Mouse (Mus musculus) left cerebral cortex, adult 6 months (tissue): ENCODE data around the gene Ascc1. TPM values are rescaled to one million over a fixed set of nuclear protein-coding genes. Genes with fewer than 3 reads are reported as not detected.

Experiments used
- long read RNA-seq, 2 experiments: library from polyadenylated mRNA; unstranded; transcript quantifications; one replicate each; pipeline ENCODE4 v2.0.0; 2019 to 2020
- polyA plus RNA-seq: library from polyadenylated mRNA; unstranded; fragments of <200 nt; fragmentation: Nextera tagmentation; gene quantifications from 2 replicates; pipeline ENCODE4 v1.2.3, GENCODE M21; 2021

The Ascc1 gene
- 28.1 and 31.4 TPM in 2 replicates for polyA plus RNA-seq
- long read RNA-seq, experiment 1, transcript Ascc1-201 (11 exons, 1,450 nt) = major isoform, 91 of 144 reads
- long read RNA-seq, experiment 1, transcript Ascc1-202 (11 exons, 1,473 nt) = minor isoform, 25 of 144 reads
- long read RNA-seq, experiment 1, partial matches to known transcripts = 8 of 144 reads
- long read RNA-seq, experiment 1, other reads (novel, unspliced or antisense) = 19 of 144 reads
- long read RNA-seq, experiment 2, transcript Ascc1-201 (11 exons, 1,450 nt) = major isoform, 16 of 41 reads
- long read RNA-seq, experiment 2, transcript Ascc1-202 (11 exons, 1,473 nt) = minor isoform, 5 of 41 reads
- long read RNA-seq, experiment 2, partial matches to known transcripts = 11 of 41 reads
- long read RNA-seq, experiment 2, other reads (novel, unspliced or antisense) = 9 of 41 reads

GRCm38 (mm10) chr10:60002673-60003212 is at the start of gene Ascc1, which contains the start of gene Anapc16:
TSS of gene Ascc1 (plus strand) at chr10:60002805.
TSS of gene Anapc16 (minus strand) at chr10:60003135.

GRCm38 (mm10) chr10:60106146-60106530 is 103.5 kb downstream of the Ascc1 start, which contains the start of gene Spock2:
TSS of gene Spock2 (plus strand) at chr10:60106219.

Other genes with a start within 250 kb of the Ascc1 start
- 25.9 and 30.3 TPM in 2 replicates for gene Dnajb12, start 123.2 kb upstream of the Ascc1 start, polyA plus RNA-seq
- 1.3 and 5.9 TPM in 2 replicates for gene Ddit4, start 51.0 kb upstream of the Ascc1 start, polyA plus RNA-seq
- gene Anapc16, start 330 bp downstream of the Ascc1 start, polyA plus RNA-seq = 124 and 144 TPM in 2 replicates
- 86.1 and 104 TPM in 2 replicates for gene Spock2, start 103.4 kb downstream of the Ascc1 start, polyA plus RNA-seq
- 0.20 and 0.26 TPM in 2 replicates for gene Chst3, start 216.5 kb downstream of the Ascc1 start, polyA plus RNA-seq